Mouse (Mus musculus) CH12.LX (cell line): Measurements from ENCODE around the gene Samt1. TPM values are rescaled to one million over a fixed set of nuclear protein-coding genes. Genes with fewer than 3 reads are reported as not detected.
"Not testable (repeated sequence)": the region's sequence is repeated elsewhere in the genome, so short reads cannot be mapped to it uniquely, and the experiment has no call there.

Experiments
- DNase-seq: peaks from one replicate; pipeline ENCODE4 v3.0.0-alpha.2; 2013; ENCODE audit errors: extremely low read depth
- H3K27ac ChIP-seq: 2 replicates; pipeline ENCODE4 v1.5.1; 2012; ENCODE audit warnings: low read depth, mild to moderate bottlenecking, control low read depth, moderate library complexity; ENCODE audit not compliant: insufficient read depth
- H3K27me3 ChIP-seq: replicated peaks from 2 replicates; pipeline ENCODE3; 2012; ENCODE audit warnings: inconsistent platforms
- H3K36me3 ChIP-seq, 2 experiments: replicated peaks in 1 of 2; 2 replicates each; pipeline versions ENCODE3 to v1.6.1; 2012; ENCODE audit warnings: inconsistent platforms in 1 of 2, low read length in 1 of 2, mild to moderate bottlenecking in 1 of 2, mixed read lengths in 1 of 2, moderate library complexity in 1 of 2; ENCODE audit not compliant: control insufficient read depth in 1 of 2, insufficient read depth in 1 of 2
- H3K4me1 ChIP-seq, 2 experiments: 2 replicates each; pipeline ENCODE4 v1.6.1; 2012; ENCODE audit warnings: inconsistent platforms in 1 of 2, moderate library complexity in 1 of 2; ENCODE audit not compliant: insufficient read depth in 2 of 2, control insufficient read depth in 1 of 2
- H3K4me2 ChIP-seq: 2 replicates; pipeline ENCODE4 v1.6.1; 2012; ENCODE audit warnings: low read depth, mild to moderate bottlenecking, control low read depth; ENCODE audit not compliant: poor library complexity, insufficient read depth, severe bottlenecking
- H3K4me3 ChIP-seq, 3 experiments: fragments of 150-350 bp in 1 of 3; sonication (generic) in 1 of 3; replicated peaks in 1 of 3; 2 replicates each; pipeline versions ENCODE3 to v1.5.1; 2011 to 2012; ENCODE audit warnings: low read depth in 2 of 3, low read length in 2 of 3, mild to moderate bottlenecking in 2 of 3, moderate library complexity in 2 of 3, control low read depth in 1 of 3, improper control_type of control experiment in 1 of 3, inconsistent platforms in 1 of 3, mixed read lengths in 1 of 3; ENCODE audit not compliant: poor library complexity in 1 of 3
- H3K79me2 ChIP-seq: replicated peaks from 2 replicates; pipeline ENCODE4 v1.6.1; 2012; ENCODE audit warnings: mild to moderate bottlenecking, moderate library complexity; ENCODE audit not compliant: control insufficient read depth, poor library complexity, insufficient read depth, severe bottlenecking; ENCODE audit errors: extremely low read depth
- H3K9ac ChIP-seq: 2 replicates; pipeline ENCODE4 v1.6.1; 2012; ENCODE audit warnings: low read depth, mild to moderate bottlenecking, control low read depth, moderate library complexity; ENCODE audit not compliant: insufficient read depth
- H3K9me3 ChIP-seq: replicated peaks from 2 replicates; pipeline ENCODE3; 2012; ENCODE audit warnings: low read length, inconsistent platforms, mixed read lengths
- BHLHE40 ChIP-seq: IDR thresholded peaks from 2 replicates; pipeline ENCODE4 v1.6.1; 2011; ENCODE audit warnings: mild to moderate bottlenecking, low read depth, low read length, improper control_type of control experiment
- CHD2 ChIP-seq: IDR thresholded peaks from 2 replicates; pipeline ENCODE4 v1.6.1; 2011; ENCODE audit warnings: low read length, improper control_type of control experiment
- ELF1 ChIP-seq: IDR thresholded peaks from 2 replicates; pipeline ENCODE4 v1.6.1; 2014; ENCODE audit warnings: low read depth, mild to moderate bottlenecking, inconsistent platforms, low read length, improper control_type of control experiment
- EP300 ChIP-seq: IDR thresholded peaks from 2 replicates; pipeline ENCODE4 v1.6.1; 2011; ENCODE audit warnings: low read length, improper control_type of control experiment
- JUN ChIP-seq: IDR thresholded peaks from 2 replicates; pipeline ENCODE4 v1.6.1; 2011; ENCODE audit warnings: low read depth, mild to moderate bottlenecking, low read length, improper control_type of control experiment, moderate library complexity; ENCODE audit not compliant: insufficient read depth
- JUND ChIP-seq: conservative IDR thresholded peaks from 2 replicates; pipeline ENCODE4 v1.6.1; 2011; ENCODE audit warnings: low read depth, low read length, improper control_type of control experiment
- KAT2A ChIP-seq: IDR thresholded peaks from 2 replicates; pipeline ENCODE4 v1.6.1; 2012; ENCODE audit warnings: low read length, improper control_type of control experiment, inconsistent platforms; ENCODE audit not compliant: insufficient replicate concordance
- MAZ ChIP-seq: IDR thresholded peaks from 2 replicates; pipeline ENCODE4 v1.6.1; 2012; ENCODE audit warnings: low read depth, mild to moderate bottlenecking, inconsistent platforms, low read length, improper control_type of control experiment, moderate library complexity
- MEF2A ChIP-seq: IDR thresholded peaks from 2 replicates; pipeline ENCODE4 v1.6.1; 2014; ENCODE audit warnings: low read depth, mild to moderate bottlenecking, inconsistent platforms, low read length, improper control_type of control experiment, borderline replicate concordance
- MXI1 ChIP-seq: IDR thresholded peaks from 2 replicates; pipeline ENCODE4 v1.6.1; 2011; ENCODE audit warnings: mild to moderate bottlenecking, low read depth, low read length, improper control_type of control experiment
- MYC ChIP-seq: IDR thresholded peaks from 2 replicates; pipeline ENCODE4 v1.6.1; 2011; ENCODE audit warnings: low read depth, mild to moderate bottlenecking, improper control_type of control experiment, low read length
- NELFE ChIP-seq: IDR thresholded peaks from 2 replicates; pipeline ENCODE4 v1.6.1; 2011; ENCODE audit warnings: low read depth, low read length, improper control_type of control experiment
- NRF1 ChIP-seq: IDR thresholded peaks from 2 replicates; pipeline ENCODE4 v1.6.1; 2014; ENCODE audit warnings: low read depth, mild to moderate bottlenecking, inconsistent platforms, low read length, improper control_type of control experiment, moderate library complexity
- PAX5 ChIP-seq: IDR thresholded peaks from 2 replicates; pipeline ENCODE4 v1.6.1; 2012; ENCODE audit warnings: low read length, inconsistent platforms, mixed read lengths
- POLR2AphosphoS2 ChIP-seq: IDR thresholded peaks from 2 replicates; pipeline ENCODE4 v1.6.1; 2011; ENCODE audit warnings: low read depth, low read length, improper control_type of control experiment
- RCOR1 ChIP-seq: conservative IDR thresholded peaks from 2 replicates; pipeline ENCODE4 v1.6.1; 2012; ENCODE audit warnings: low read depth, mild to moderate bottlenecking, inconsistent platforms, low read length, improper control_type of control experiment
- SIN3A ChIP-seq: IDR thresholded peaks from 2 replicates; pipeline ENCODE4 v1.6.1; 2012; ENCODE audit warnings: low read length, improper control_type of control experiment, inconsistent platforms
- SMC3 ChIP-seq: IDR thresholded peaks from 2 replicates; pipeline ENCODE4 v1.6.1; 2011; ENCODE audit warnings: low read depth, low read length, improper control_type of control experiment
- USF1 ChIP-seq: IDR thresholded peaks from 2 replicates; pipeline ENCODE4 v1.6.1; 2014; ENCODE audit warnings: low read depth, mild to moderate bottlenecking, inconsistent platforms, low read length, improper control_type of control experiment
- ZC3H11A ChIP-seq: IDR thresholded peaks from 2 replicates; pipeline ENCODE4 v1.6.1; 2012; ENCODE audit warnings: low read depth, mild to moderate bottlenecking, inconsistent platforms, low read length, improper control_type of control experiment
- dilution Hi-C: fragments of 300-500 bp; cut with MboI; formaldehyde crosslinking; loops from 2 replicates; pipeline ENCODE4 v1.14.3; 2020; ENCODE audit warnings: low sequenced_read_pairs; ENCODE audit not compliant: extremely low pct_unique_long_range_greater_than_20kb, extremely low pct_ligation_motif_present
- in situ Hi-C: fragments of 300-500 bp; cut with MboI; formaldehyde crosslinking; loops from 3 replicates; pipeline ENCODE4 v1.14.3; 2019; ENCODE audit warnings: low sequenced_read_pairs, low pct_ligation_motif_present, low pct_unique_long_range_greater_than_20kb, mixed read lengths
- polyA plus RNA-seq: library from polyadenylated mRNA; unstranded; fragments of >175 nt; gene quantifications from 2 replicates; pipeline ENCODE4 v1.2.1, GENCODE M21; 2012; ENCODE audit warnings: low read depth; ENCODE audit not compliant: insufficient read length
- total RNA-seq, 2 experiments: library from RNA; depleted of rRNA; stranded (reverse); fragments of 300-350 nt in 1 of 2; fragments of >200 nt in 1 of 2; gene quantifications; 2 replicates each; pipeline ENCODE4 v1.2.3; 2012 to 2014

Gene Samt1
- total and polyA plus RNA-seq, 3 experiments, result not detected

DNA sequence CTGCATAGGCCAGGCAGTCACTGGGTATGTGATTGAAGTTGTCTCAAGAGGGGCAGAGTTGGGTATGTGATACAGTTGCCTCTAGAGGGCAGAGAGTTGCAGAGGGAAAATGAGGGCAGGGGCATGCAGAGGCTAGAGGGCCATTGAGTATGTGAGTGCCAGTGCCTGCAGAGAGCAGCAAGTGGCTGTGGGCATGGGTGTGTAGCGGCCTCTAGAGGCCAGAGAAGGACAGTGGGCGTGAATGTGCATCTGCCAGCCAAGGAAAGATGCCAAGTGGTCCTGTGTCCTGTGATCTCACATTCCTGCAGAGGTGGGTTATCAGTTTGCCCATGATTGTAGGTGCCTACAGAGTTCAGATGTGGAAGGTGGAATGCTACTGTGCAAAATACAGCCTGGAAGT, 38.0 kb downstream of the Samt1 start:
- H3K9ac ChIP-seq, result no peak overlapping the region
- in situ Hi-C loops (no loop called here), dilution Hi-C loops (no loop called here)
- H3K27ac ChIP-seq, result no peak overlapping the region
- TF ChIP-seq MXI1 (no peak), SIN3A (no peak), ELF1 (no peak), BHLHE40 (no peak), MAZ (no peak), MYC (no peak), NRF1 (no peak), EP300 (no peak), USF1 (no peak), SMC3 (no peak), PAX5 (no peak), RCOR1 (no peak), NELFE (no peak), JUN (no peak), KAT2A (no peak), POLR2AphosphoS2 (no peak), JUND (no peak), CHD2 (no peak), ZC3H11A (no peak), MEF2A (no peak)
- H3K4me3 ChIP-seq, result no peak overlapping the region
- H3K9me3 ChIP-seq, result peaks cover 63% of the 10 kb centered on the region
- H3K36me3 ChIP-seq, result no peaks in the 10 kb centered on the region
- H3K27me3 ChIP-seq, result no peaks in the 10 kb centered on the region
- no peaks in the 10 kb centered on the region for H3K79me2 ChIP-seq
- no peaks in the 10 kb centered on the region for H3K4me1 ChIP-seq
- H3K4me2 ChIP-seq, result no peak overlapping the region
- no peak for DNase-seq

DNA sequence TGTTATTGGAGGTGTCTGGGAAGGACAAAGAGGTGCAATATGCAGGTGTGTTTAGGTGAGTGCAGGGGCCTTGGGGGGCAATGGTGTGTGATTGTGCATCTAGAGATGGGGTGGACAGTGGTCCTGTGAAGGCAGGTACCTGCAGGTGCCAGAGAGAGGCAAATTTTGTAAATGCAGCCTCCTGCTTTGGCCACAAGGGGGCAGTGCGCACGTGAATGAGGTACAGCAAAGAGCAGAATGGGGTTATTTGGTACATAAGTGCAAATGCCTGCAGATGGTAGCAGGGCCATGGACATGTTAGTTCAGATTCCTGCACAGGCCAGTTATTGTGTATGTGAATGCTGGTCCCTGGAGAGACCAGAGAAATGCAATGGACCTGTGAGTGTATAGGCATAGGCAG, 59.6 kb downstream of the Samt1 start:
- H3K9ac ChIP-seq, in situ Hi-C loops, dilution Hi-C loops: not testable (repeated sequence)

More for the DNA sequence above, 59.6 kb downstream of the Samt1 start:
- H3K27me3 ChIP-seq, DNase-seq, H3K36me3 ChIP-seq, H3K4me2 ChIP-seq, H3K4me1 ChIP-seq, H3K27ac ChIP-seq, H3K79me2 ChIP-seq, H3K4me3 ChIP-seq: not testable (repeated sequence)
- peaks cover 67% of the 10 kb centered on the region for H3K9me3 ChIP-seq

Other genes with a start within 250 kb of the Samt1 start
- not detected in 2 replicates for gene Spin2c, start 180.4 kb downstream of the Samt1 start, total RNA-seq (2012; rRNA removed)
- gene Spin2c, start 180.4 kb downstream of the Samt1 start, total RNA-seq (2014; rRNA removed), result not detected in 2 replicates
- gene Spin2c, start 180.4 kb downstream of the Samt1 start, polyA plus RNA-seq, result not detected in 2 replicates
- not detected in 2 replicates for gene 4921511M17Rik, start 21.2 kb upstream of the Samt1 start, total RNA-seq (2012; rRNA removed)
- gene 4921511M17Rik, start 21.2 kb upstream of the Samt1 start, total RNA-seq (2014; rRNA removed), result not detected in 2 replicates
- not detected in 2 replicates for gene 4921511M17Rik, start 21.2 kb upstream of the Samt1 start, polyA plus RNA-seq
- not detected in 2 replicates for gene Gm10057, start 42.4 kb upstream of the Samt1 start, total RNA-seq (2012; rRNA removed)
- not detected in 2 replicates for gene Gm10057, start 42.4 kb upstream of the Samt1 start, total RNA-seq (2014; rRNA removed)
- not detected in 2 replicates for gene Gm10057, start 42.4 kb upstream of the Samt1 start, polyA plus RNA-seq
- gene Gm15140, start 108.0 kb upstream of the Samt1 start, total RNA-seq (2012; rRNA removed), result not detected in 2 replicates
- not detected in 2 replicates for gene Gm15140, start 108.0 kb upstream of the Samt1 start, total RNA-seq (2014; rRNA removed)
- not detected in 2 replicates for gene Gm15140, start 108.0 kb upstream of the Samt1 start, polyA plus RNA-seq